Mouse (Mus musculus) cerebellum, adult 2 months (tissue): ENCODE measurements around the gene Arl4d.

Source experiments
- CTCF ChIP-seq: fragments of 200-500 bp; IDR thresholded peaks from 2 replicates; pipeline ENCODE4 v1.5.1; 2011; ENCODE audit warnings: low read depth, mild to moderate bottlenecking, control low read depth, low read length, moderate library complexity, borderline replicate concordance; ENCODE audit not compliant: insufficient read depth
- POLR2A ChIP-seq: fragments of 200-500 bp; IDR thresholded peaks from 2 replicates; pipeline ENCODE4 v1.6.1; 2011; ENCODE audit warnings: low read length, control low read depth, borderline replicate concordance; ENCODE audit not compliant: insufficient read depth

DNA sequence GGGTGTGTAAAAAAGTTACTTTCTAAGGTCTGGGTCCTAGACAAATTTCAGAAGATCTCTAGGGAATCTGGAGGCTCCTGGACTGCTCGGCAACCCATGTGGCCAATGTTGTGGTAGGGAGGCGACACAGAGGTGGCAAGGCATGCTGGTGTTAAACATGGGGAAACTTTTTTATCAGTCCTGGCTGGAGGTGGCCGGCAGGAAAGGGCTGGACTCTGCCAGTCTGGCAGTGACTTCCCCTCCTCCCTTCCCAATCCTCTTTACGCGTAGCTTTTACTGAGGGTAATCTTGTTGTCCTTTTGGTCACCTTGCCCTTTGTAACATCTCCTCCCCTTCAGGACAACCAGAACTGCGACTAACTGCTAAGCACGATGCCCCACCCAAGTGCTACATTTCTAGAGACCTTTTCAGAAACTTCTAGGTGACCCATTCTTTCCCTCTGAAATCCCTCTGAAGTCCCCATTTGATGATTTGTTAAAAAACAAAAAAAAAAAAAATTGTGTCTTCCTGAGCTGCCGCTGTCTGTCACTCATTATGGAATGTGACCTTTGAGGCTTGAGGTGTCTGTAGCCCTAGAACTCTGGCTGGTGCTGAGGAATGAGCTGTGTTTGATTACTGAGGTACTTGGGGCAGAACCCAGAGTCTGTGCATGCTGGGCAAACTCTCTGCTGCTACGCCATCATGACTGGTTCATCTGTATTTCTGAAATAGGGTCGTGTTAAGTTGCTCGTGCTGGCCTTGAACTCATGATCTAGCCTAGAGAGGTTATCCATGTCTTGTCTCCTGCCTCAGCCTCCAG lies 1.9 kb upstream of the Arl4d start:
- TF ChIP-seq CTCF = no peak
- TF ChIP-seq POLR2A = no peak
